Mouse (Mus musculus): ENCODE results near the gene Wbp4.

GRCm38 (mm10) chr14:79486617-79486992, 5.3 kb upstream of the Wbp4 start:
- TF ChIP-seq CHD1 (IDR thresholded peaks at IDR 0.05; ENCODE audit: low read depth, low read length) (no peak), POLR2A (IDR thresholded peaks at IDR 0.05; ENCODE audit: low read depth, low read length) (no peak), CTCF (conservative IDR thresholded peaks at IDR 0.05 in 1 of 2, IDR thresholded peaks at IDR 0.05 in 1 of 2; ENCODE audit: low read depth in 2 of 2, low read length in 2 of 2) (no peak), MYC (IDR thresholded peaks at IDR 0.05; ENCODE audit: low read depth, low read length) (no peak), ZNF384 (IDR thresholded peaks at IDR 0.05; ENCODE audit: low read depth, low read length) (no peak), USF1 (IDR thresholded peaks at IDR 0.05; ENCODE audit: low read depth, low read length) (no peak), POLR2AphosphoS2 (IDR thresholded peaks at IDR 0.05; ENCODE audit: low read depth, low read length) (no peak), SMC3 (IDR thresholded peaks at IDR 0.05; ENCODE audit: low read depth, low read length) (no peak), RAD21 (IDR thresholded peaks at IDR 0.05; ENCODE audit: low read depth, low read length) (no peak), MEF2A (IDR thresholded peaks at IDR 0.05; ENCODE audit: borderline replicate concordance, low read depth, low read length) (no peak), TBP (conservative IDR thresholded peaks at IDR 0.05; ENCODE audit: low read depth, low read length) (no peak), ZC3H11A (IDR thresholded peaks at IDR 0.05; ENCODE audit: low read depth, low read length) (no peak)

All from CH12.LX (cell line).